Mouse (Mus musculus): ENCODE data around the gene Armh2.

GRCm38 (mm10) chr13:24710968-24711367 is 30.1 kb upstream of the Armh2 start:
- no peak for TF ChIP-seq CTCF (IDR thresholded peaks at IDR 0.05; ENCODE audit: insufficient read depth, low read depth, low read length)
- no peak for TF ChIP-seq POLR2A (IDR thresholded peaks at IDR 0.05; ENCODE audit: insufficient read depth, low read depth, low read length)
